Mouse (Mus musculus) hindbrain, embryonic 16.5 days (tissue): ENCODE results near the gene Ampd3. TPM values are rescaled to one million over a fixed set of nuclear protein-coding genes. Genes with fewer than 3 reads are reported as not detected.
A peak's percentile ranks its signal among the peaks of the same experiment; 100 is the strongest.

Source experiments
- ATAC-seq: fragments of 200-750 bp; cut with Nextera tagmentation; 2 replicates; pipeline ENCODE4 v1.8.0; 2017; ENCODE audit warnings: moderate TSS enrichment, moderate library complexity
- H3K27ac ChIP-seq: fragments of 300-500 bp; sonication (generic); 2 replicates; pipeline ENCODE4 v1.5.1; 2014; ENCODE audit warnings: low read depth, mild to moderate bottlenecking, control low read depth, low read length, moderate library complexity
- H3K27me3 ChIP-seq: fragments of 300-500 bp; sonication (generic); replicated peaks from 2 replicates; pipeline ENCODE4 v1.6.1; 2014; ENCODE audit warnings: low read length; ENCODE audit not compliant: control insufficient read depth, insufficient read depth
- H3K36me3 ChIP-seq: fragments of 300-500 bp; sonication (generic); 2 replicates; pipeline ENCODE4 v1.6.1; 2014; ENCODE audit warnings: mild to moderate bottlenecking, low read length, moderate library complexity, mixed read lengths; ENCODE audit not compliant: control insufficient read depth, insufficient read depth
- H3K4me1 ChIP-seq: fragments of 300-500 bp; sonication (generic); 2 replicates; pipeline ENCODE4 v1.6.1; 2014; ENCODE audit warnings: low read depth, low read length; ENCODE audit not compliant: control insufficient read depth, insufficient read depth
- H3K4me2 ChIP-seq: fragments of 300-500 bp; sonication (generic); 2 replicates; pipeline ENCODE4 v1.6.1; 2014; ENCODE audit warnings: mild to moderate bottlenecking, low read length, control low read depth, moderate library complexity
- H3K4me3 ChIP-seq: fragments of 300-500 bp; sonication (generic); 2 replicates; pipeline ENCODE4 v1.5.1; 2014; ENCODE audit warnings: mild to moderate bottlenecking, low read length, control low read depth, moderate library complexity
- H3K9ac ChIP-seq: fragments of 300-500 bp; sonication (generic); 2 replicates; pipeline ENCODE4 v1.6.1; 2014; ENCODE audit warnings: low read depth, mild to moderate bottlenecking, control low read depth, low read length, moderate library complexity
- H3K9me3 ChIP-seq: fragments of 300-500 bp; sonication (generic); 2 replicates; pipeline ENCODE4 v1.6.1; 2014; ENCODE audit warnings: mild to moderate bottlenecking, low read length, moderate library complexity; ENCODE audit not compliant: control insufficient read depth
- WGBS: fragments of 180-500 bp; shearing (Covaris S2); extraction: QIAGEN DNeasy Blood & Tissue Kit; methylation state at CpG from one replicate; pipeline ENCODE4 v1.1.7; 2014; 5-methylcytosine and 5-hydroxymethylcytosine counted together
- polyA plus RNA-seq: library from polyadenylated mRNA; unstranded; fragments of >200 nt; fragmentation: Nextera tagmentation; extraction: Ambion mirVana; gene quantifications from 2 replicates; pipeline ENCODE4 v1.2.1, GENCODE M21; 2015

Gene Ampd3
- polyA plus RNA-seq, 1 experiment from 2014 or later: 14.3 TPM

DNA sequence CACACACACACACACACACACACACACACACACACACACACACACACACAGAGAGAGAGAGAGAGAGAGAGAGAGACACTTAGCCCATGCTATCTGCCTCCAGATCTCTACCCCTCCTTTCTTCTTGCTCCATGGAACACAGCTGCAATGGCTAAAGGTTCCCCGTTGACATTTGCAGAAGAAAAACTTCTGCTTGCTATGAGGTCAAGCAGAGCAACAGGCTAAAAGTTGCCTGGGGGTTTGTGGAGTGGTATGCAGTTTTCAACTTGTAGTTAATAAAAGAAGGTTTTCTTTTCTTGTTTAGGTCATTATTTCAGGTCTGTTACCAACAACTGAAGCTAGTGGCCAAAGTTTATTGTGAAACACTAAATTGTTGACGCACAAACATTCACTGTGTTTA lies 11.6 kb upstream of the Ampd3 start:
- 62% methylated on average over 2 of the region's 2 CpGs for WGBS
- Histone ChIP-seq H3K9ac (no peak overlapping the region), H3K4me3 (no peak overlapping the region), H3K27ac (no peak overlapping the region), H3K27me3 (no peaks in the 10 kb centered on the region), H3K36me3 (no peaks in the 10 kb centered on the region), H3K9me3 (no peaks in the 10 kb centered on the region), H3K4me2 (no peak overlapping the region), H3K4me1 (no peaks in the 10 kb centered on the region)
- ATAC-seq: no peak

DNA sequence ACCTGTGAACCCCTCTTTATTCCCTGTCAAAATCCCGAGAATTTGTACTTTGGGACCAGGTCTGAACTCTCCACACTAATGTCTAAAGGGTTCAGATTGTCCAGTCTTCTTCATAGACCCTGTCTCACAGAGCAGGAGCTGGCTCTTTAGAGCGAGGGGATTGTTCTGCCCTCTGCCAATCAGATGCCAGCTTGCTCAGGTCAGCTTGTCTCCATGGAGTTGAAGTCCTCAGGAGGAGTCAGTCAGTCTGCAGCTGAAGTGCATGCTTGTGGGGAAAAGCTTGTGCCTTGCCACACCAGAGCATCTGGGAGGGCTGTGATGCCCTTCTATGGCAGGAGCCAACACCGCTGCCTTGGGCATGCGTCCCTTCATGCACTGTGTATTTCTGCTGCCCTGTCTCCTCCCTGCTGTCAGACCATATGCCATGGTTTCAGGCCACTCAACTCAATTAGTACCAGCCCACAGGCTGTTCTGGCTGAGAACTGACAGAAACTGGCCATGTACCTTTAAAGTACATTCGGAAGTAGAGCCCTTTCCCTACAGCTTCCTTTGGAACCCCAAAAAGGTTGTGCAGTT lies 5.3 kb upstream of the Ampd3 start:
- Histone ChIP-seq H3K4me3 (no peak overlapping the region), H3K27me3 (no peaks in the 10 kb centered on the region), H3K9ac (no peak overlapping the region), H3K4me2 (no peak overlapping the region), H3K4me1 (peaks cover under 1% of the 10 kb centered on the region; the same call in 1 of the 2 replicates), H3K9me3 (no peaks in the 10 kb centered on the region), H3K27ac (no peak overlapping the region), H3K36me3 (no peaks in the 10 kb centered on the region)
- peak; percentile 89 for ATAC-seq
- 59% methylated on average over 5 of the region's 5 CpGs for WGBS

DNA sequence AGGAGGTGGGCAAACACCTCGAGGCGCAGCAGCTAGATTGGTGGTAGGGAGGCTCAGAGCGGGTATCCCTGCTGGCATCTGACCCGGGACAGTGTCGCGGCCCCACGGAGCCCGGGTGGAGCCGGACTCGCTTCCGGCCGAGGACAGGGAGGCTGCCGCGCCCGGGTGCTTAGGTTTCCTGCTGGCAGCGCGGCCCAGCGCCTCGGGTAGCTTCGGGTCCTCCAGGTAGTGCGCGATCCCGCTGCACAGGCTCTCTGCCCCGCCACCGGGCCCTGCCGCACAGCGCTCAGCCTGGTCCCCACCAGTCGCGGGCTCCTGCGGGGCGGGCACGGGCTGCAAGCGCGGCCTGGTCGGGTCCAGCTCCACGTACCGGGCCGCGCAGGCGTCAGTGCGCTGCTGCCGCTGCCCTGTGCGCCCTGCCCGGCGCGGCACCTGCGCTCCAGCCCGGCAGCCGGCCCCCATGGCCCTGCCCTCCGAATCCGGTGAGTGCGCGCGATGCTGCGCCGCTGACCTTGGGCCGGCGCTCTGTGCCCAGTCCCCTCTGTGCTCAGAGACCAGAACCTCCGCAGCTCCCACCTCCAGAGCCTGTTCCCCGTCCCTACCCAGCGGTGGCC lies 552 bp downstream of the Ampd3 start:
- H3K4me2 ChIP-seq: peak overlapping the region; percentile 93
- H3K4me3 ChIP-seq: peak overlapping the region; percentile 58
- H3K9ac ChIP-seq: peak overlapping the region; percentile 84
- WGBS: 1% methylated on average over 27 of the region's 61 CpGs
- no peaks in the 10 kb centered on the region for H3K27me3 ChIP-seq
- H3K4me1 ChIP-seq: peaks cover 18% of the 10 kb centered on the region
- H3K36me3 ChIP-seq: no peaks in the 10 kb centered on the region
- peak; percentile 82 for ATAC-seq
- H3K9me3 ChIP-seq: no peaks in the 10 kb centered on the region
- peak overlapping the region; percentile 16 for H3K27ac ChIP-seq

DNA sequence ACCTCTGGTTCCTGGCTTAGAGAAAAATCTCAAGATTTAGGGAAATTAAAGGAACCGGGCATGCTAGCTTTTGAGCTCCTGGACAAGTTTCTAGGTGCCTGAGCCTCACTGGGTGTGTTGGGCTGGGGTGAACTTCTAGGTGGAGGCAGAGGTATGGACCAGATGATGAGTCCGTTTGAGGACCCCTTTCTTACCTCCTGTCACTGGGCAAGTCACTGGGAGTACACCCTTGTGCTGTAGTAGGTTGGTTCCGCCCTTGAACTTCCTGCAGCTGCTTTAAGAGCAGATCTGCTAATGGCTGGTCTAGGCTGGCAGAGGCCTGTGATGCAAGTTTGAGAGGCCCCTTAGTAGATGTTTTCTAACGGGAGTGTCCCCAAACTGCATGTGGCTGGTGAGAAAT lies 1.1 kb downstream of the Ampd3 start:
- H3K27me3 ChIP-seq: no peaks in the 10 kb centered on the region
- ATAC-seq: peak; percentile 5; the same call in 1 of the 2 replicates
- peak overlapping the region; percentile 58 for H3K4me3 ChIP-seq
- WGBS: 52% methylated on average over 4 of the region's 4 CpGs
- peak overlapping the region; percentile 84 for H3K9ac ChIP-seq
- H3K27ac ChIP-seq: peak overlapping the region; percentile 16
- H3K36me3 ChIP-seq: no peaks in the 10 kb centered on the region
- H3K9me3 ChIP-seq: no peaks in the 10 kb centered on the region
- H3K4me2 ChIP-seq: peak overlapping the region; percentile 93
- H3K4me1 ChIP-seq: peaks cover 24% of the 10 kb centered on the region

DNA sequence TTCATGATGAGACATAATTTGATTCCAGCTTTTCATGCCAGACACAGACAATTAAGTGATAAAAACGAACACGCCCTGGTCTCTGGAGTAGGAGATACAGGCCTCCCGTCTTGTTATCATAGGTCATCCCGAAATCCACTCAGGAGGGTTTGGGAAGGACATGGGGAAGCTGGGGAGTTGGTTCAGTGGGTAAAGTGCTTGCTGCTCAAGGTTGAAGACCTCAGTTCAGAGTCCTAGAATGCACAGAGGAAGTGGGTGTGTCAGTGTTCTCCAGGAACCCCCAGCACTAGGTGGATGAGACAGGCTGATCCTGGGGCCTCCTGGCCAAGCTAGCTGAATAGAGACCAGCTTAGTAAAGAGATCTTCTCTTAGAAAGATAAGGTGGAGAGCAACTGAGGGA lies 2.9 kb downstream of the Ampd3 start:
- no peaks in the 10 kb centered on the region for H3K27me3 ChIP-seq
- ATAC-seq: no peak
- H3K9me3 ChIP-seq: no peaks in the 10 kb centered on the region
- 95% methylated on average over 4 of the region's 4 CpGs for WGBS
- no peak overlapping the region for H3K9ac ChIP-seq
- no peaks in the 10 kb centered on the region for H3K36me3 ChIP-seq
- no peak overlapping the region for H3K4me3 ChIP-seq
- peaks cover 27% of the 10 kb centered on the region for H3K4me1 ChIP-seq
- no peak overlapping the region for H3K4me2 ChIP-seq
- H3K27ac ChIP-seq: no peak overlapping the region

DNA sequence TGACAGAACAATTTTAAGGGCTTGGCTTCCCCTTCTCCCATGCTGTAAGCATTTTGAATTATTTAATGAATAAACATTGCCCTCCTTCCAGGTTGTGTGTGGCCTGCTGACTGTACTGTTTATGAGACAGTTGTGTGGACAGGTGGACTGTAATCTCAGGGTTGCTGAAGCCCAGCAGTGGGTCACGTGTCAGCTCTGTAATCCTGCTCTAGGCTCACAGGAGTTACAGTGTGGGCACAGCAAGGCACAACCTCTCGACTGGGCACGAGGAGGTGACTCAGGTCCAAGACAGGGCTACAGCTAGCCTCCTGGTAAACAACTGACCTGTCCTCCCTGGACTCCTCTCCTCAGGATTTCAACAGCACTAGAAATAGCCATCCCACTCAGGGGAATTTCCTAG lies 4.3 kb downstream of the Ampd3 start:
- H3K4me3 ChIP-seq: no peak overlapping the region
- no peak for ATAC-seq
- H3K4me2 ChIP-seq: no peak overlapping the region
- H3K27ac ChIP-seq: no peak overlapping the region
- no peaks in the 10 kb centered on the region for H3K36me3 ChIP-seq
- H3K9me3 ChIP-seq: no peaks in the 10 kb centered on the region
- H3K4me1 ChIP-seq: peaks cover 27% of the 10 kb centered on the region
- WGBS: 87% methylated on average over 3 of the region's 3 CpGs
- no peaks in the 10 kb centered on the region for H3K27me3 ChIP-seq
- H3K9ac ChIP-seq: no peak overlapping the region

DNA sequence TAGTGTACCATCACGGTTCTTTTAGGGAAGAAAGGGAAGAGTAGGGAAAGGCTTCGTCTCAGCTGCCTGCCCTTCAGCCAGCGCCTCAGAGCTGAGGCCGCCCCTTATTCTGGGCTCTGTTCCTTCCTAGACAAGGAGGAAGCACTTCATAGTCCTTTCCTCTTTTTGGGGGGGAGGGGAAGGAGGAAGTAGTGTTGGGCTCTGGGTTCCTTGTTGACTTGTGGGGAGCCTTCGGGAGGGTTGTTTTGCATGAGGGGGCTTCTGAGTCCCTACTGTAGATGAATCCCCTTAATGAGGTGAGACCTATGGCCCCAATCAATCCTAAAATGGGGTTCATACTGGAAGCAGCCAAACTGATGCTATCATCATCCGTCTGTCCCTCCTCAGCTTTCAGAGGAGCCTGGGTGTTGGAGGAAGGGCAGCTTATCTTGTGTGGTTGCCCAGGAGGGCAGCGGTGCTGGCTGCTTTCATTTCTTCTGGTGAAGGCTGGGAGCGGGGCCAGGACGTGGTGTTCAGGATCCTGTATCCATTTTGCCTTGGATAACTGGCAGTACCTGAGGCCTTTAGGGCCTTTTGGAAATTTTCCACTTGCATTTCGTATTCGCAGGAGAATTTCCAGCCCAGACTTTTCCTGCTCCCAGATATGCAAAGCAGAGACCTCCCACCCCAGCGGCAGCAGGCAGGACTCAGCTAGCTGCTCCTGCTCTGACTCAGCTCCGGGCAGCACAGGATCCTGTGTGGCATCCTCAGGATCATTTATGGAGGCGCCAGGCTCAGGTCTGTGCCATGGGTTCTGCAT lies 5.4 kb downstream of the Ampd3 start:
- ATAC-seq: peak; percentile 57; the same call in 1 of the 2 replicates
- Histone ChIP-seq H3K27me3 (no peaks in the 10 kb centered on the region), H3K9ac (peak overlapping the region; percentile 45), H3K36me3 (no peaks in the 10 kb centered on the region), H3K4me1 (peaks cover 22% of the 10 kb centered on the region), H3K9me3 (no peaks in the 10 kb centered on the region), H3K4me3 (no peak overlapping the region), H3K4me2 (peak overlapping the region; percentile 38), H3K27ac (peak overlapping the region; percentile 84)
- WGBS: 45% methylated on average over 14 of the region's 14 CpGs

DNA sequence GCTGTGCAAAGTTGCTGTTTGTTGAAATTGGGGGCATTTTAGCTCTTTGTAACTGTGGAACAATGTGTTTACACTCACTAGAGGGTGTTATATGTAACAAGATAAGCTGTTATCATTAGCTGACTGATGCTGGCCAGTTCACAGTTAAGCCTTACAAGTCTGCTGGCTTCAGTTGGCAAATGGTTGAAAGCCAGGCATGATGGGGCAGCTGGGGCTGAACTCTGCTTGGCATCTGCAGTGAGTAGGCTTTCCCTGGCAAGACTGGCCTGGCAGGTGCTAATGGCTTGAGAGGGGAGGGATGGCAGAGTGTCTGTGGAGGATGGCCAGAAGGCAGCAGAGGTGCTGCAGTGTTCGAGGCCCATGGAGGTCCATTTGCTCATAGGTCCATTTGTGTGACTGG lies 6.1 kb downstream of the Ampd3 start:
- H3K27ac ChIP-seq: peak overlapping the region; percentile 84
- no peaks in the 10 kb centered on the region for H3K36me3 ChIP-seq
- H3K4me1 ChIP-seq: peaks cover 16% of the 10 kb centered on the region
- ATAC-seq: peak; percentile 77
- no peaks in the 10 kb centered on the region for H3K27me3 ChIP-seq
- 52% methylated on average over 1 of the region's 1 CpGs for WGBS
- peak overlapping the region; percentile 45 for H3K9ac ChIP-seq
- H3K9me3 ChIP-seq: no peaks in the 10 kb centered on the region
- H3K4me3 ChIP-seq: no peak overlapping the region
- H3K4me2 ChIP-seq: peak overlapping the region; percentile 38

DNA sequence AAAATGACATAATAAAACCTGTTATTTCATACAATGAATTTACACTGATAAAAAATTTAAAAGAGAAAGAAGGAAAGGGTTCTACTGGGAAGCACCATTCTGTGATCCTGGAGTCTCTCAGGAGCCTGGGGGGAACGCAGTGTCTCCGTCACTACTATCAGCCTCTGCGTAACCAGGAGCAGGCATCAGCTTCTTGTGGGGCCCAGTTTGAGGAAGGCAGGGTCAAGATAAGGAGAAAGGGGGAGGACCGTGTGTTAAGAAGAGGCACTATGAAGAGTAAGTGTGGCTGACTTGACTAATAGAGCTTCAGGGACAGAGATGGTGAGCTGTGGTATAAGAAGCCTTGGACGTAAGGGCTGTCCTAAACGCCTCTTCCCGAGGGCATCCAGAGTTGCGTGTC lies 6.7 kb downstream of the Ampd3 start:
- Histone ChIP-seq H3K36me3 (no peaks in the 10 kb centered on the region), H3K4me2 (no peak overlapping the region), H3K27ac (no peak overlapping the region), H3K4me3 (no peak overlapping the region), H3K9me3 (no peaks in the 10 kb centered on the region), H3K27me3 (no peaks in the 10 kb centered on the region), H3K9ac (no peak overlapping the region), H3K4me1 (peaks cover 14% of the 10 kb centered on the region)
- WGBS: 86% methylated on average over 8 of the region's 8 CpGs
- no peak for ATAC-seq
